Mouse (Mus musculus): ENCODE measurements around the gene Gps2. TPM values are rescaled to one million over a fixed set of nuclear protein-coding genes. Genes with fewer than 3 reads are reported as not detected.
"Not testable (repeated sequence)": the region's sequence is repeated elsewhere in the genome, so short reads cannot be mapped to it uniquely, and the experiment has no call there.

Gps2 gene
- total RNA-seq, 2 experiments from 2014 or later = 31.0 to 31.7 TPM

- no peak overlapping the region for H3K4me3 ChIP-seq
- intact Hi-C loops (cut with DNase I) = no loop called here
- DNase-seq (ENCODE audit: extremely low spot score in 1 of 2, low spot score in 2 of 2) = no peak
- TF ChIP-seq CTCF (IDR thresholded peaks at IDR 0.05) = no peak
- no peak overlapping the region for H3K27ac ChIP-seq
These were observed 2.7 kb upstream of the Gps2 start for GRCm38 (mm10) chr11:69910781-69911560.

GRCm38 (mm10) chr11:69911701-69912100 lies 2.0 kb upstream of the Gps2 start:
- intact Hi-C loops (cut with DNase I) = no loop called here
- Histone ChIP-seq H3K4me3 (no peak overlapping the region), H3K27ac (no peak overlapping the region)
- TF ChIP-seq CTCF (IDR thresholded peaks at IDR 0.05) = no peak
- no peak for DNase-seq (ENCODE audit: extremely low spot score in 1 of 2, low spot score in 2 of 2)

DNA sequence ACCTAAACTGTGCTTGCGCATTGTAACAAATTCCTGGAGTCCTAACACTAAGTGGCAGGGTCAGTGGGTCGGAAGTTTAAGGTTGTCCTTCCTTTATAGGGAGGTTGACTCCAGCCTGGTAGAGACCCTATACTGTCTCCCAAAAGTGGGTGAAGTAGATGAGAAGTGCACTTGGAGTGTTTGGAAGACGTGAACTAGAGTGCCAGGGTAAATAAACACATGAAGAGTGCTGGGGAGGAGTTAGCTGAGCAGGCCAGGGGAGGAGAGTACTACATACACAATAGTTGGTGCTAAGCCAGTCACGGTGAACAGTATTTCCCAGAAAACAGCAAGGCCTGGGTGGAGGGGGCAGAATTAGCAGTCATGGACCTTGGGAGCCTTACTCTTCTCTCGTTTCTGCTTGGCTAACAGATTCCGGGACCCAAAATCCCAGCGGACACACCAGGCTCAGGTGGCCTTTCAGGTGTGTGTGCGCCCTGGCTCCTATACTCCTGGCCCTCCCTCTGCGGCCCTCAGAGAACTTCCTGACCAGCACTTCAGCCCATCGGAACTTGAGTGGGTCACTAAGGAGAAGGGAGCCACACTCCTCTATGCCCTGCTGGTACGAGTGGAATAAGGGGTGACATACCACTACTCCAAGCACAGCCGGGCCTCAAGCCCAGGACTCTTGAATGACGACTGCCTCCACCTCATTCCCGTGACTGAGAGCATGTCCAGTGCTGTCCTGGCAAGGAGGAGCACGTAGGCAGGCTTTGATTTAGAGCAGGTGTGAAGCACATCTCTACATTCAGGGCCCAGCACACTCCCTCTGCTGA lies 765 bp upstream of the Gps2 start:
- Histone ChIP-seq H3K4me3 (peak overlapping the region; percentile 97), H3K27ac (no peak overlapping the region)
- DNase-seq (ENCODE audit: extremely low spot score in 1 of 2, low spot score in 2 of 2) = no peak
- no peak for TF ChIP-seq CTCF (IDR thresholded peaks at IDR 0.05)
- intact Hi-C loops (cut with DNase I) = no loop called here

GRCm38 (mm10) chr11:69914372-69914764 lies 680 bp downstream of the Gps2 start:
- peak overlapping the region; percentile 98 for H3K27ac ChIP-seq
- no peak for DNase-seq (ENCODE audit: extremely low spot score in 1 of 2, low spot score in 2 of 2)
- intact Hi-C loops (cut with DNase I) = no loop called here
- no peak for TF ChIP-seq CTCF (IDR thresholded peaks at IDR 0.05)
- peak overlapping the region; percentile 97 for H3K4me3 ChIP-seq

DNA sequence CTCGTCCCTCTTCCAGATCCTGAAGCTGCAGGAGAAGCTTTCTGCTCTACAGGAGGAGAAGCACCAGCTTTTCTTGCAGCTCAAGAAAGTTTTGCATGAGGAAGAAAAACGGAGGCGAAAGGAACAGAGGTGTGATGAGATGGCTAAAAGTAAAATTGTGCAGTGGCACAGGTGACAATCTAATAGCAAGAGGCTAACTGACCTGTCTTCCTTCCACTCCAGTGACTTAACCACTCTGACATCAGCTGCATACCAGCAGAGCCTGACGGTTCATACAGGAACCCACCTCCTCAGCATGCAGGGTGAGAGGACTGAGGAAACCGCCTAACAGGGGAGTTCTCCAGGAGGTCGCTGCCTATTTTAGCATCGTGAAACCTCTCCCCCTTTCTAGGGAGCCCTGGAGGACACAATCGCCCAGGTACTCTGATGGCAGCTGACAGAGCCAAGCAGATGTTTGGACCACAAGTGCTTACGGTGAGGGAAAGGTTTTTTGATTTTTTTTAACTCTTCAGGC lies 1.3 kb downstream of the Gps2 start:
- peak overlapping the region; percentile 97 for H3K4me3 ChIP-seq
- intact Hi-C loops (cut with DNase I) = no loop called here
- no peak for TF ChIP-seq CTCF (IDR thresholded peaks at IDR 0.05)
- no peak for DNase-seq (ENCODE audit: extremely low spot score in 1 of 2, low spot score in 2 of 2)
- no peak overlapping the region for H3K27ac ChIP-seq

DNA sequence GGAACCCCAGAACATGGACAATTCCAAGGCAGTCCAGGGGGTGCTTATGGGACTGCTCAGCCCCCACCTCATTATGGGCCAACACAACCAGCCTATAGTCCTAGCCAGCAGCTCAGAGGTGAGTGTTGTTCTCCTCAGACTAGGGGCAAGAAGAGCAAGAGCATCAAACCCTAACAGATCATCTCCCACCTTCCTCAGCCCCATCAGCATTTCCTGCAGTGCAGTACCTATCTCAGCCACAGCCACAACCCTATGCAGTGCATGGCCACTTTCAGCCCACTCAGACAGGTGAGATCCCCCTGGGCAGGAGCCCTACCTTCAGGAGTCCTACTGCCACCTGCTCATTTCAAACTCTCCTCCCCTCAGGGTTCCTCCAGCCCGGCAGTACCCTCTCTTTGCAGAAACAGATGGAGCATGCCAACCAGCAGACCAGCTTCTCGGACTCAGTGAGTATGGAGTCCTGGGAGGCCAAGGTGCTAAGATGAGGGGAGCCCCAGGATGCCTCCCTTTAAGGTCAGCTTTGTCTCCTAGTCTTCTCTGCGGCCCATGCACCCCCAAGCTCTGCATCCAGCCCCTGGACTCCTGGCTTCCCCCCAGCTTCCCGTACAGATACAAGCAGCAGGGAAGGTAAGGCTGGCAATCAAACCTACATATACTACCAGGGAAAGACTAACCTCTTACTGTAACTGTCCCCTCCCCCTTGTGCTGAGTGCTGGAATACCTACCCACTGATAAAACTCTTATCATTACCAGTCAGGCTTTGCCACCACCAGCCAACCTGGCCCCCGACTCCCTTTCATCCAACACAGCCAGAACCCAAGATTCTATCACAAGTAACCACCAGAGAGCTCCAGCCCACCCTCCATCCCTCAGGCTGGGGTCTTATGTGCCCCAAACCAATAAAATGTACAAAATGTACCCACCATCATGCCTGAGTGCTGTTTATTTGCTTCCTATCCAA lies 2.3 kb downstream of the Gps2 start:
- no peak for DNase-seq (ENCODE audit: extremely low spot score in 1 of 2, low spot score in 2 of 2)
- intact Hi-C loops (cut with DNase I) = no loop called here
- Histone ChIP-seq H3K27ac (no peak overlapping the region), H3K4me3 (no peak overlapping the region)
- TF ChIP-seq CTCF (IDR thresholded peaks at IDR 0.05) = peak; percentile 15

DNA sequence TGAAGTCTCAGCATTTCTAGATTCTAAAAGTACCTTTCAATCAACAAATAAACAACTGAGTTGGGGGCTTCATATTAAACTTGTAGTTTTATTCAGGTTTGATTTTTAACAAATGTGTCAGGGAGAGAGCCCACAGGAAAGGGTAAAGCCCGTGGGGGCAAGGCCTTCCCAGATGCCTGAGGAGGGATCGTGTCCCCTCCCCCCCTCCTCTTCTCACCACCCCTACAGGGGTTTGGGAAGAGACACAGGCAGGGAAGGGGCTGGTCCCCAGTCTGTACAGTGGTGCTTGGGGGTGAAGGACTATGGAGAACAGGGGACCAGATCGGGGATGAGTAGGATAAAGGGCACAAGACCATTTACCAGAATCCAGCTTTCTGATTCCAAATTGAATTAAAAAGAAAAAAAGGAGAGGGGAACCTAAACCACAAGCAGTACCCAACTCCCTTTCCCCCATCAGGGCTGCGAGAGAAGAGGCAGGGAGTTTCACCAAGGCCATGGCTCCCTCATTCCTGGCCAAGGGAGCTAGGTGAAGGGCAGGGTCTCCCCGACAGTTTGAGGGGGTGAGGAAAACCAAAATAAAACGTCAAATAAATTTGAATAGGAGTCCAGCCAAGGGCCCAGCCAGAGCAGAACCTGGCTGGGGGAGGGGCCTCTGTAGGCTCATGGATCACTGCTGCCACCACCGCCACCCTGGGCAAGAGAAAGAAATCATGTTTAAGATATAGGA lies 3.1 kb downstream of the Gps2 start:
- H3K4me3 ChIP-seq; intact Hi-C loops (cut with DNase I); DNase-seq (ENCODE audit: extremely low spot score in 1 of 2, low spot score in 2 of 2); H3K27ac ChIP-seq: not testable (repeated sequence)

- TF ChIP-seq CTCF (IDR thresholded peaks at IDR 0.05) = no peak
- DNase-seq (ENCODE audit: extremely low spot score in 1 of 2, low spot score in 2 of 2) = no peak
- intact Hi-C loops (cut with DNase I) = no loop called here
- Histone ChIP-seq H3K4me3 (no peak overlapping the region), H3K27ac (no peak overlapping the region)
These were observed 3.8 kb downstream of the Gps2 start for GRCm38 (mm10) chr11:69917379-69917948.

DNA sequence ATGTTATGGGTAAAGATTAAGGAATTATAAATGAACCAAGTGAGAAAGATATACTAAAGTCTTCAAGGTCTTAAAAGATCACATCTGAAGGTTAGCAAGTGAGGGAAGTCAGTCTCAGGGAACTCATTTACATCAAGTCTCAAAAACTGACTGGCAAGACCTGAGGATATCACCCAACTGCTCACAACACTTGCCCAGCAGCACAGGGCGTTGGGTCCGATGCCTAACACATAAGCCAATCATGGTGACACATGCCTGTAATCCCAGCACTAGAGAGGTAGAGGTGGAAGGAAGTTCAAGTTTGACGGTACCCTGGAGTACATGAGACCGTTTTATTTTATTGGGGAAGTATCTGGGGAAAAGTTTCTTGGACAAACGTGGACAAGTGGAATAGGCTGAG lies 4.4 kb downstream of the Gps2 start:
- H3K4me3 ChIP-seq = no peak overlapping the region
- intact Hi-C loops (cut with DNase I) = no loop called here
- no peak for DNase-seq (ENCODE audit: extremely low spot score in 1 of 2, low spot score in 2 of 2)
- no peak overlapping the region for H3K27ac ChIP-seq
- no peak for TF ChIP-seq CTCF (IDR thresholded peaks at IDR 0.05)

GRCm38 (mm10) chr11:69919053-69919452 lies 5.4 kb downstream of the Gps2 start:
- TF ChIP-seq CTCF (IDR thresholded peaks at IDR 0.05) = no peak
- Histone ChIP-seq H3K27ac (peak overlapping the region; percentile 24; the same call in 1 of the 2 replicates), H3K4me3 (peak overlapping the region; percentile 88)
- DNase-seq (ENCODE audit: extremely low spot score in 1 of 2, low spot score in 2 of 2) = no peak
- intact Hi-C loops (cut with DNase I) = no loop called here

Data from left cerebral cortex, adult 2 months (tissue).